ENCODE assay signal across 14 mouse cellular contexts in genomic region chr13:23402626-23403025, GRCm38 (mm10). TPM values are rescaled to one million over a fixed set of nuclear protein-coding genes. Genes with fewer than 3 reads are reported as not detected.
DNase-seq lines count a peak whose midpoint lies in the region; ATAC-seq and TF ChIP-seq lines count a peak whose summit lies in the region.
"Had no signal": no experiment of that assay in that cellular context is flagged by ENCODE, and none has a peak within 500 bp of the region (broad histone marks: within the 10 kb centered on the region; RNA-seq: fewer than 3 reads in every experiment).

No protein-coding gene starts in this region.

- no peak for ATAC-seq in midbrain, embryonic 13.5 days
- no peak for ATAC-seq in neural tube, embryonic 15.5 days (ENCODE audit: low FRiP score)

- peak; percentile 77 for DNase-seq in heart, adult 11 months
- DNase-seq in heart, adult 9 months (ENCODE audit: low spot score in 2 of 2) = no peak
- DNase-seq in midbrain, embryonic 10.5 days (ENCODE audit: low spot score) = no peak
- no peak for DNase-seq in cerebellum, adult 11 months
- no peak for DNase-seq in left cerebral cortex, postnatal 36 days (ENCODE audit: low spot score in 2 of 2)
- DNase-seq: adrenal gland, postnatal 14 days; gastrocnemius, postnatal 36 days; midbrain, embryonic 14.5 days; thymus, postnatal 14 days had no signal

- H3K4me2 ChIP-seq in midbrain, embryonic 13.5 days (replicated peaks) = no peak overlapping the region
- H3K4me2 ChIP-seq in neural tube, embryonic 15.5 days = no peak overlapping the region

- no peak; the same call in 1 of the 2 replicates for TF ChIP-seq POLR2A in embryonic fibroblast, embryonic 13.5 days (IDR thresholded peaks at IDR 0.05; ENCODE audit: low read depth, low read length)

- H3K27me3 ChIP-seq in midbrain, embryonic 10.5 days (ENCODE audit: low read depth, poor library complexity, severe bottlenecking) = peaks cover 26% of the 10 kb centered on the region
- H3K27me3 ChIP-seq in midbrain, embryonic 13.5 days = peaks cover 29% of the 10 kb centered on the region
- peaks cover 26% of the 10 kb centered on the region for H3K27me3 ChIP-seq in neural tube, embryonic 15.5 days (replicated peaks)

- intact Hi-C loops in left cerebral cortex, postnatal 36 days (cut with DNase I) = loop anchor here (5.0 to 10.0 kb wide), 2 partner anchors 105 to 1348 kb away; no protein-coding TSS in a partner anchor

- WGBS in midbrain, embryonic 10.5 days = 1% methylated on average over 2 of the region's 2 CpGs
- WGBS in midbrain, embryonic 13.5 days = 1% methylated on average over 2 of the region's 2 CpGs
- 14% methylated on average over 2 of the region's 2 CpGs for WGBS in neural tube, embryonic 15.5 days

- H3K9ac ChIP-seq in midbrain, embryonic 13.5 days (replicated peaks) = no peak overlapping the region
- no peak overlapping the region for H3K9ac ChIP-seq in neural tube, embryonic 15.5 days (replicated peaks)

- no peaks in the 10 kb centered on the region for H3K36me3 ChIP-seq in midbrain, embryonic 10.5 days
- no peaks in the 10 kb centered on the region for H3K36me3 ChIP-seq in midbrain, embryonic 13.5 days
- H3K36me3 ChIP-seq in neural tube, embryonic 15.5 days = no peaks in the 10 kb centered on the region
- H3K36me3 ChIP-seq: limb, embryonic 13.5 days had no signal

- H3K4me1 ChIP-seq in midbrain, embryonic 10.5 days = peaks cover 8% of the 10 kb centered on the region
- peaks cover 5% of the 10 kb centered on the region; the same call in 1 of the 2 replicates for H3K4me1 ChIP-seq in midbrain, embryonic 13.5 days (replicated peaks)
- H3K4me1 ChIP-seq in embryonic fibroblast, embryonic 13.5 days (ENCODE audit: control insufficient read depth, insufficient read depth, low read length) = no peaks in the 10 kb centered on the region
- H3K4me1 ChIP-seq in neural tube, embryonic 15.5 days = peaks cover 6% of the 10 kb centered on the region

- TF ChIP-seq CTCF in embryonic fibroblast, embryonic 13.5 days (IDR thresholded peaks at IDR 0.05; ENCODE audit: borderline replicate concordance, insufficient read depth, low read length) = no peak

- H3K27ac ChIP-seq in midbrain, embryonic 10.5 days (replicated peaks) = no peak overlapping the region
- H3K27ac ChIP-seq in midbrain, embryonic 13.5 days = no peak overlapping the region
- no peak overlapping the region for H3K27ac ChIP-seq in embryonic fibroblast, embryonic 13.5 days (ENCODE audit: insufficient read depth, low read length)
- H3K27ac ChIP-seq in neural tube, embryonic 15.5 days (replicated peaks) = no peak overlapping the region
- H3K27ac ChIP-seq: kidney, postnatal 0 days; limb, embryonic 13.5 days had no signal

- peak overlapping the region; percentile 51 for H3K4me3 ChIP-seq in midbrain, embryonic 10.5 days
- H3K4me3 ChIP-seq in midbrain, embryonic 13.5 days (replicated peaks) = no peak overlapping the region
- peak overlapping the region; percentile 70; the same call in 1 of the 2 replicates for H3K4me3 ChIP-seq in embryonic fibroblast, embryonic 13.5 days (ENCODE audit: insufficient read depth, low read length)
- H3K4me3 ChIP-seq in neural tube, embryonic 15.5 days (replicated peaks) = no peak overlapping the region

- H3K9me3 ChIP-seq in midbrain, embryonic 10.5 days (replicated peaks) = 0 out of 2 replicates have a peak, but pooled peaks cover 4% of the 10 kb centered on the region
- H3K9me3 ChIP-seq in midbrain, embryonic 13.5 days = peaks cover 5% of the 10 kb centered on the region; the same call in 1 of the 2 replicates
- no peaks in the 10 kb centered on the region for H3K9me3 ChIP-seq in neural tube, embryonic 15.5 days (replicated peaks)
- H3K9me3 ChIP-seq: limb, embryonic 13.5 days had no signal

RNA-seq across cellular contexts. Expression of gene Abt1, which starts 21.0 kb away (rescaled TPM):
- 14.3 and 14.7 TPM in 2 replicates for polyA plus RNA-seq in midbrain, embryonic 10.5 days (2016; fragmentation: Nextera tagmentation; extraction: Ambion mirVana)
- polyA plus RNA-seq in midbrain, embryonic 13.5 days (2015; fragmentation: Nextera tagmentation; extraction: Ambion mirVana) = 10.8 TPM in 2 replicates
- polyA plus RNA-seq in embryonic fibroblast, embryonic 13.5 days (2011; ENCODE audit: insufficient read length, low read depth, missing spikeins) = 4.2 and 4.7 TPM in 2 replicates
- polyA plus RNA-seq in neural tube, embryonic 15.5 days (2015; fragmentation: Nextera tagmentation; extraction: Ambion mirVana) = 9.3 and 10.3 TPM in 2 replicates
- 1 to 10 TPM; 8.4 to 8.5 TPM for total RNA-seq in left cerebral cortex, postnatal 36 days (2021)

RNA-seq across cellular contexts. Expression of gene Zfp322a, which starts 33.6 kb away (rescaled TPM):
- 55.6 and 58.6 TPM in 2 replicates for polyA plus RNA-seq in midbrain, embryonic 10.5 days (2016; fragmentation: Nextera tagmentation; extraction: Ambion mirVana)
- polyA plus RNA-seq in midbrain, embryonic 13.5 days (2015; fragmentation: Nextera tagmentation; extraction: Ambion mirVana) = 56.3 and 58.9 TPM in 2 replicates
- polyA plus RNA-seq in embryonic fibroblast, embryonic 13.5 days (2011; ENCODE audit: insufficient read length, low read depth, missing spikeins) = 24.1 and 25.7 TPM in 2 replicates
- 46.2 and 49.0 TPM in 2 replicates for polyA plus RNA-seq in neural tube, embryonic 15.5 days (2015; fragmentation: Nextera tagmentation; extraction: Ambion mirVana)
- total RNA-seq in left cerebral cortex, postnatal 36 days (2021) = 10 to 100 TPM; 26.3 to 35.5 TPM

Comparison
In these comparisons a context has a peak if more than half of its experiments do, and no peak if none do; other contexts are left out.
1. H3K4me3 ChIP-seq: peak in midbrain, embryonic 10.5 days (single experiment) and embryonic fibroblast, embryonic 13.5 days (single experiment); none in midbrain, embryonic 13.5 days (single experiment) and neural tube, embryonic 15.5 days (single experiment).